Mouse (Mus musculus): ENCODE measurements around the gene Nop56. TPM values are rescaled to one million over a fixed set of nuclear protein-coding genes. Genes with fewer than 3 reads are reported as not detected.

Nop56 gene
- 252 and 261 TPM in 2 replicates for polyA plus RNA-seq (2015; fragmentation: Nextera tagmentation; extraction: Ambion mirVana)

DNA sequence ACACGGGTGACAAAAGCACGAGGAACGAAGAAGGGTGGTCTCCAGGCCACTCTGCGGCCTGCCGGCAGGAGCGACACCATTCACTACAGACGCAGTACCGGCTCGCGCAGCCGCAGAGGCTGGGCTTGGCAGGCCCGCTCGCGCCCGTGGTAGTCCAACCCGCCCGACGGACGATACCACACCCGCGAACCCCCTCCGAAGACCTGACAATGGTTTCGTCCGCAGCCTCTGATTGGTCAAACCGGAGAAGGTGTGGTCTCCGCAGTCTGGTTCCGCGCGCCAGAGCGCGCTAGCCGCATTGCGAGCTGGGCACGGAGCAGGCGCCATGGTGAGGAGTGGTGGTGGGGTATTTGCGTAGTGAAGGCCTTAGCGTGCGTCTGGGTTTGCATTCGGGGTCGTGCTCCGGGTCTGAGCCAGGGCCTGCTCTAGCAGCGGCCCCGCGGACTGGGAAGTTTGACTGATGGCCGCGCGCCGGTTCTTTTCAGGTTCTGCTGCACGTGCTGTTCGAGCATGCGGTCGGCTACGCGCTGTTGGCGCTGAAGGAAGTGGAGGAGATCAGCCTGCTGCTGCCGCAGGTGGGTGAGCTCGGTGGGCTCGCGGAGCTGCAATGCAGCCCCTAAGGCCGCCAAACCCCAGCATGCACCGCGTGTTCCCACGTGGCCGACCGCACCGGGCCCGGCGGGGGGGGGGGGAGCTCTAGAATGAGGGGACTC lies at the start of gene Nop56:
Gene Nop56, plus strand, starts transcription at position 282 of the 713 bp plus-strand sequence.
- H3K36me3 ChIP-seq = peaks cover 37% of the 10 kb centered on the region
- peak within 1 kb of the TSS; percentile 67 for H3K4me2 ChIP-seq
- under 1% methylated on average over 68 of the region's 68 CpGs for WGBS
- peak within 1 kb of the TSS; percentile 91 for H3K27ac ChIP-seq
- no peaks in the 10 kb centered on the region for H3K9me3 ChIP-seq
- H3K27me3 ChIP-seq = no peaks in the 10 kb centered on the region
- H3K9ac ChIP-seq = peak within 1 kb of the TSS; percentile 88
- peaks cover 27% of the 10 kb centered on the region for H3K4me1 ChIP-seq
- peak; percentile 96 for ATAC-seq (ENCODE audit: insufficient number of reproducible peaks, low FRiP score, low TSS enrichment, low read depth)
- H3K4me3 ChIP-seq = peak within 1 kb of the TSS; percentile 90

DNA sequence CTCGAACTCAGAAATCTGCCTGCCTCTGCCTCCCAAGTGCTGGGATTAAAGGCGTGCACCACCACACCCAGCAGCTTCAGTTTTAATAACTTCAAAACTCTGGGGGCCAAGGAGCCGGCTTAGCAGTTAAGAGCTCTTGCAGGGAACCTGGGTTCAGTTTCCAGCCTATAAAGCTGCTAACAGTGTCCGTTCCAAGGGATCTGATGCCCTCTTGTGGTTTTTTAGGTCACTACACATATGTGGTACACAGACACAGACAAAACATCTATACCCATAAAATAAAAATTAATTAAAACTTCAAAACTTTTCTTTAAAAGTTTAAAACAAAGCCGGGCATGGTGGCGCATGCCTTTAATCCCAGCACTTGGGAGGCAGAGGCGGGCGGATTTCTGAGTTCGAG lies 27.3 kb upstream of the Nop56 start:
- no peaks in the 10 kb centered on the region for H3K9me3 ChIP-seq
- no peak for ATAC-seq (ENCODE audit: insufficient number of reproducible peaks, low FRiP score, low TSS enrichment, low read depth)
- H3K4me1 ChIP-seq = no peaks in the 10 kb centered on the region
- 48% methylated on average over 9 of the region's 9 CpGs for WGBS
- H3K4me2 ChIP-seq = no peak overlapping the region
- H3K36me3 ChIP-seq = no peaks in the 10 kb centered on the region
- no peak overlapping the region for H3K4me3 ChIP-seq
- H3K9ac ChIP-seq = no peak overlapping the region
- no peak overlapping the region for H3K27ac ChIP-seq
- H3K27me3 ChIP-seq = no peaks in the 10 kb centered on the region

DNA sequence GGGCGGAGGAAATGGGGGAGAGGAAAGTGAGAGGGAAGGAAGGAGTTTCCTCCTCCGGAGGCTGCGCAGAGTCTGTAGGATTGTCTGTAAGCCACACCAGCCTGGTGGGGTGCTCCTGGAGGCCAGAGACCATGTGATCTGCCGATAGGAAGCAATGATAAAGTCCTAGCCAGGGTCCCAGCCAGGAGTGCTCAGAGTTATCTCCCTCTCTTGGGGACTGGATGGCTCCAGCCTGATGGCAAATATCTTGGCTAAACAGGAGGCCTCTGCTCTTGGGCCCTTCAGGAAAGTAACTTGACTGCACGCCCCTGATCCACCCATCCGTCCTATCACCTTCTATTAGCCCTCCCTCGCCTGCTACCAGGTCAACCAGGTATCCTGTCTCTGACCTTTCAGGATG lies 26.0 kb upstream of the Nop56 start:
- Histone ChIP-seq H3K9me3 (no peaks in the 10 kb centered on the region), H3K27ac (no peak overlapping the region), H3K4me2 (no peak overlapping the region), H3K9ac (no peak overlapping the region), H3K27me3 (no peaks in the 10 kb centered on the region), H3K36me3 (no peaks in the 10 kb centered on the region), H3K4me3 (no peak overlapping the region), H3K4me1 (no peaks in the 10 kb centered on the region)
- ATAC-seq (ENCODE audit: insufficient number of reproducible peaks, low FRiP score, low TSS enrichment, low read depth) = no peak
- 73% methylated on average over 7 of the region's 7 CpGs for WGBS

DNA sequence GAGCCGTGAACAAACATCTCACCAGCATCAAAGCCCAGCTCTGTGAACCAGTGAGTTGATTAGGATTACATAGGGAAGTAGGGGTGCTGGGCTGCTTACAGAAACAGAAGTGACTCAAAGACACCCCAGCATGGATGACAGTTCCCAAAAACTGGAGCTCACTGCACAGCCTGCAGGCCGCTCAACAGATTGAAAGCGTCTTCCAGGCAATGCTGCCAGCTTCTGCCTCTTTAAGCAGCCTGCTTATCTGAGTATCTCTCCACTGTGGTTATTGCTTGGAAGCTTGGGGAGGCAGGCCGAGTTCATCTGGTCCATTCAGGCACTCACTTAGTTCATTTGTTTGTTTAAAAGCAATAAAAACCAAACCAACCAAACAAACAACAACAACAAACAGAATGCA lies 17.5 kb upstream of the Nop56 start:
- Histone ChIP-seq H3K27me3 (no peaks in the 10 kb centered on the region), H3K9me3 (no peaks in the 10 kb centered on the region), H3K36me3 (no peaks in the 10 kb centered on the region), H3K9ac (no peak overlapping the region), H3K4me2 (no peak overlapping the region), H3K4me1 (no peaks in the 10 kb centered on the region), H3K4me3 (no peak overlapping the region), H3K27ac (no peak overlapping the region)
- ATAC-seq (ENCODE audit: insufficient number of reproducible peaks, low FRiP score, low TSS enrichment, low read depth) = no peak
- WGBS = 63% methylated on average over 4 of the region's 4 CpGs

DNA sequence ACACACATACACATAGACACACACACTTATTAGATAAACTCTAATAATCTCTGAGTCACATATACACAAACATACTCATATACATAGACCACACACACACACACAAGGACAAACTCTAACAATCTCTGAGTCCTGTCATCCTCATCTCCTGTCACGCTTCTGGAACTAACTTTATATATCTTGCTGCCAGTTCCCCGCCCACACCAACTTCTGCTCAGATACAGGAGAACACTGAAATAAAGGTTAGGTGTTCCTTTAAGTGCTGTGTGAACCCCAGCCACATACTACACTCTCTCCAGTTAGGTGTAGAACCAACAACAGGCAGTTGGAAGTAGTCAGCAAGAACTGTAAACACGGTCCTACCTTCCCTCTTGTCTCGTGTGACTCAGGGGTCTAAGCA lies 13.4 kb upstream of the Nop56 start:
- H3K9me3 ChIP-seq = no peaks in the 10 kb centered on the region
- WGBS = 74% methylated on average over 4 of the region's 4 CpGs
- H3K9ac ChIP-seq = no peak overlapping the region
- H3K36me3 ChIP-seq = no peaks in the 10 kb centered on the region
- no peak overlapping the region for H3K4me2 ChIP-seq
- no peak overlapping the region for H3K27ac ChIP-seq
- H3K4me3 ChIP-seq = no peak overlapping the region
- ATAC-seq (ENCODE audit: insufficient number of reproducible peaks, low FRiP score, low TSS enrichment, low read depth) = no peak
- H3K4me1 ChIP-seq = no peaks in the 10 kb centered on the region
- H3K27me3 ChIP-seq = no peaks in the 10 kb centered on the region

DNA sequence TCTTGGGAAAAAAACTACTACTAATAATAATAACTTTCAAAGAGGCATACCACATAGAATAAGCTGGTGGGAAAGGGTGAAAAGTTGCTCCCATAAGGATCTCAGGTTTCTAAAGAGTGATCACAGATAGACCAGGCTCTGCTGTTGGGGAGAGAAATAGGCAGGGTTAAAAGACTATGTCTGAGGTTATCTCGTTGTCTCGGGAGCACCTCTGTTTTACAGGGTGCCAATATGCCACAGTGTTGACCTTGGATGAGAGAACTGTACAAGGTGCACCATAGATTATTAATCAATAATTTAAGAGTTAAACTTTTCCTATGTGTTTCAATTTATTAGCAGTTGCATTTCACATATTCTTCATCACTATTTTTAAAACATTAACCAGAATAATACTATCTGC lies 12.3 kb upstream of the Nop56 start:
- H3K9ac ChIP-seq = no peak overlapping the region
- no peaks in the 10 kb centered on the region for H3K27me3 ChIP-seq
- H3K27ac ChIP-seq = no peak overlapping the region
- no peak overlapping the region for H3K4me3 ChIP-seq
- H3K9me3 ChIP-seq = no peaks in the 10 kb centered on the region
- H3K4me1 ChIP-seq = no peaks in the 10 kb centered on the region
- H3K4me2 ChIP-seq = no peak overlapping the region
- no peak for ATAC-seq (ENCODE audit: insufficient number of reproducible peaks, low FRiP score, low TSS enrichment, low read depth)
- WGBS = 77% methylated on average over 2 of the region's 2 CpGs
- H3K36me3 ChIP-seq = no peaks in the 10 kb centered on the region

DNA sequence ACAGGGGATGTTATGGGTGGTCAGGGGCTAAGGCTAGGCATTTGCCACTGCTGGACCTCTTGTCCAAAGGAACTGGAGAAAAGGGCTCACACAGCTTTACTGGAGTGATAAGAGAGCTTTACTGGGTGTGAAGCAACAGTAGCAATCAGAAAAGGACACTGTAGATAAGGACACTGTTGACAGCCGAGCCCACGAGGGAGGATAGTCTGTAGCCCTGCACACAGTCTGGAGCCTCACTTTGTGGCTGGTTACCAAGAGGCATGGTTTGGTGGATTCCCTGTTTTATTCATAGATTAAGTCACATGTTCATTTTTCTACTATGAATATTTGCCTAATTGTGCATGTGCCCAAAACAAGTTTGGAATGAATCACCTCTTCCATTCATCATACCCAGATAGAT lies 11.8 kb upstream of the Nop56 start:
- H3K9me3 ChIP-seq = no peaks in the 10 kb centered on the region
- 75% methylated on average over 2 of the region's 2 CpGs for WGBS

DNA sequence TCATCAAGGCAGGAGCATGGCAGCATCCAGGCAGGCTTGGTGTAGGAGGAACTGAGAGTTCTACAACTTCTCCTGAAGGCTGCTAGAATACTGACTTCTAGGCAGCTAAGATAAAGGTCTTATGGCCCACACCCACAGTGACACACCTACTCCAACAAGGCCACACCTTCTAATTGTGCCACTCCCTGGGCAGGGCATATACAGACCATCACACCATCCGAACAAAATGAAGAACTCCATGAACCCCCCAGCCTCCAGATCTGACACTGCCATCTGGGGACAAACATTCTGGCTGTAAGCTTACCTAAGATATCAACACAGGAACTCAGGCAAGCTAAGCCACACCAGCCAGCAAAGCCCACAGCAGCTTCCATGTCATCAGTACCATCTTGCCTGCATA lies 8.7 kb upstream of the Nop56 start:
- Histone ChIP-seq H3K27ac (no peak overlapping the region), H3K4me3 (no peak overlapping the region), H3K36me3 (no peaks in the 10 kb centered on the region), H3K9me3 (no peaks in the 10 kb centered on the region), H3K4me2 (no peak overlapping the region), H3K4me1 (no peaks in the 10 kb centered on the region), H3K27me3 (no peaks in the 10 kb centered on the region), H3K9ac (no peak overlapping the region)
- no peak for ATAC-seq (ENCODE audit: insufficient number of reproducible peaks, low FRiP score, low TSS enrichment, low read depth)
- 97% methylated on average over 1 of the region's 1 CpGs for WGBS

More for the DNA sequence above, 11.8 kb upstream of the Nop56 start:
- Histone ChIP-seq H3K4me3 (no peak overlapping the region), H3K27me3 (no peaks in the 10 kb centered on the region), H3K4me2 (no peak overlapping the region), H3K4me1 (no peaks in the 10 kb centered on the region), H3K36me3 (no peaks in the 10 kb centered on the region), H3K27ac (no peak overlapping the region), H3K9ac (no peak overlapping the region)
- ATAC-seq (ENCODE audit: insufficient number of reproducible peaks, low FRiP score, low TSS enrichment, low read depth) = no peak

DNA sequence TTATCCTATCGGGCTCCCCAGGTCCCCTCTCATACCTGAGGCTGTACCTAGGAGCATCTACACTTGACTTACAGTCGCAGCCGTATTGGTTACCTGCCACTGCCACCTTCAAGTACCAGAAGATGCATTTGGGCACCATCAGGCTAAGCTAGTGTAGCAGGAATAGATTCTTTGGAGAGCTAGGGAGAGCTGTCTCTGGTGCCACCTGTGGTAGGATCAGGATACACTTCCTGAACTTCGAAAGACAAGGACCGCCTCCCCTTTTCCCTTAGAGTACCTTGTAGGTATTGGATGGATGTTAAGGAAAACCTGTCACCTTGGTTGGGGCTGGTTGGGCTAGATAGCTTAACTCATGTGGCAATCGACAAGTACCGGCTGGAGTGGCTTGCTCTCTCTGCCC lies 6.2 kb upstream of the Nop56 start:
- WGBS = 68% methylated on average over 7 of the region's 7 CpGs
- Histone ChIP-seq H3K27ac (no peak overlapping the region), H3K4me2 (no peak overlapping the region), H3K4me1 (peaks cover 2% of the 10 kb centered on the region; the same call in 1 of the 2 replicates), H3K4me3 (no peak overlapping the region), H3K9ac (no peak overlapping the region), H3K9me3 (no peaks in the 10 kb centered on the region), H3K36me3 (no peaks in the 10 kb centered on the region), H3K27me3 (no peaks in the 10 kb centered on the region)
- ATAC-seq (ENCODE audit: insufficient number of reproducible peaks, low FRiP score, low TSS enrichment, low read depth) = no peak

DNA sequence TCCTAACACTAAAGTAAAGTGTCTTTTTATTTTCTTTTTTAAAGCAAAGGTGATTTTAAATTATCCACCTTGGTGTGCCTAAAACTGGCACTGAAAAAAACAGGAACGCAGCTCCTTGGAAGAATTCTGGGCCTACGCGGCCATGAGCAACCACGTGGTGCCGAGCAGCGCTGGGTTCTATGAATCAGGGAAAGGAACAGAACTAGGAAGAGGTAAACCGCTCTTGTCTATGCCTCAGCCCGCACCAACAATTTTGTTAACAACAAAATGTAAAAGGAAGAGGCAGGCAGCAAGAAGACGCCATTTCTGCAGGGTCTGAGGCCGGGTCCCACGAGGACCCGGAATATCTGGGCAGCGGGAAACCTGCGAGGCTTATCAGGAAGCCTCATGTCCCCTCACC lies 498 bp upstream of the Nop56 start:
- Histone ChIP-seq H3K4me2 (peak overlapping the region; percentile 49), H3K36me3 (peaks cover 34% of the 10 kb centered on the region), H3K27ac (peak overlapping the region; percentile 80), H3K4me3 (peak overlapping the region; percentile 90), H3K9ac (peak overlapping the region; percentile 44), H3K4me1 (peaks cover 27% of the 10 kb centered on the region), H3K27me3 (no peaks in the 10 kb centered on the region), H3K9me3 (no peaks in the 10 kb centered on the region)
- ATAC-seq (ENCODE audit: insufficient number of reproducible peaks, low FRiP score, low TSS enrichment, low read depth) = peak; percentile 4; the same call in 1 of the 2 replicates
- WGBS = 1% methylated on average over 14 of the region's 14 CpGs

DNA sequence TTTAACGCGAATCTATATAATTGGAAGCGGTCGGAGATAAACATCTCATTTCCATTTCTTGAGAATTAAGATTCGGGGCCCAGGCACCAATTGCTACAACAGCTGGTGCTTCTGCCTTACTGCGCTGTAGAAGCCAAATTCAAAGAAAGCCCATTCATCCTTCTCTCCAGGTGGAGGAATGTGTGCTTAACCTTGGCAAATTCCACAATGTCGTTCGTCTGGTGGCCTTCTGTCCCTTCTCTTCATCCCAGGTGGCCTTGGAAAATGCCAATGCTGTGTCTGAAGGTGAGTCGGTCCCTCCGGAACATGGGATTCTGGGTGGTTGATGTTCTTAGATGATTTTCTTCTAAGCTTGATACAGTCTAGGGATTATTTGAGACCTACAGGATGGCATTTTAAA lies 632 bp downstream of the Nop56 start:
- WGBS = under 1% methylated on average over 10 of the region's 10 CpGs

DNA sequence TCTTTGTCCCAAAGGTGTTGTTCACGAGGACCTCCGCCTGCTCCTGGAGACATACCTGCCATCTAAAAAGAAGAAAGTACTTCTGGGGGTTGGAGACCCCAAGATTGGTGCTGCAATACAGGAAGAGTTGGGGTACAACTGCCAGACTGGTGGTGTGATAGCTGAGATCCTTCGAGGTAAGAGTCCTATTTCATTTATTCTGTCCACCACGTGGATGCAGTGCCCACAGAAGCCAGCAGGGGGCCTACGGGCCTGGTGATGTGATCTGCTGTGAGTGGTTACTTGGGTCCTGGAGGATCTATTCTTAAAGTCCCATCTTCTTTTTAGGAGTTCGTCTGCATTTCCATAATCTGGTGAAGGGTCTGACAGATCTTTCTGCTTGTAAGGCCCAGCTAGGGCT lies 1.4 kb downstream of the Nop56 start:
- H3K4me1 ChIP-seq = peaks cover 27% of the 10 kb centered on the region
- H3K9me3 ChIP-seq = no peaks in the 10 kb centered on the region
- ATAC-seq (ENCODE audit: insufficient number of reproducible peaks, low FRiP score, low TSS enrichment, low read depth) = no peak
- WGBS = 47% methylated on average over 6 of the region's 6 CpGs
- H3K27ac ChIP-seq = no peak overlapping the region
- peaks cover 50% of the 10 kb centered on the region for H3K36me3 ChIP-seq
- no peak overlapping the region for H3K9ac ChIP-seq
- peak overlapping the region; percentile 67 for H3K4me2 ChIP-seq
- H3K4me3 ChIP-seq = peak overlapping the region; percentile 90
- no peaks in the 10 kb centered on the region for H3K27me3 ChIP-seq

More for the DNA sequence above, 632 bp downstream of the Nop56 start:
- no peaks in the 10 kb centered on the region for H3K9me3 ChIP-seq
- no peaks in the 10 kb centered on the region for H3K27me3 ChIP-seq
- H3K4me2 ChIP-seq = peak overlapping the region; percentile 67
- H3K4me3 ChIP-seq = peak overlapping the region; percentile 90
- ATAC-seq (ENCODE audit: insufficient number of reproducible peaks, low FRiP score, low TSS enrichment, low read depth) = no peak
- H3K9ac ChIP-seq = peak overlapping the region; percentile 88
- peaks cover 27% of the 10 kb centered on the region for H3K4me1 ChIP-seq
- peaks cover 42% of the 10 kb centered on the region for H3K36me3 ChIP-seq
- peak overlapping the region; percentile 91 for H3K27ac ChIP-seq
